Mouse (Mus musculus) liver, embryonic 14.5 days (tissue): ENCODE data around the gene Stk38. TPM values are rescaled to one million over a fixed set of nuclear protein-coding genes. Genes with fewer than 3 reads are reported as not detected.

Experiments used
- ATAC-seq: fragments of 200-750 bp; cut with Nextera tagmentation; 2 replicates; pipeline ENCODE4 v1.8.0; 2017; ENCODE audit warnings: moderate number of reproducible peaks, mild to moderate bottlenecking, moderate library complexity; ENCODE audit not compliant: insufficient read depth
- DNase-seq, 3 experiments: peaks; one replicate each; pipeline ENCODE4 v3.0.0-alpha.2; 2012 to 2013; ENCODE audit warnings: low read depth in 3 of 3, low spot score in 3 of 3
- H3K27ac ChIP-seq: fragments of 300-500 bp; sonication (generic); 2 replicates; pipeline ENCODE4 v1.5.1; 2014; ENCODE audit warnings: moderate library complexity, mild to moderate bottlenecking, control low read depth, inconsistent platforms
- H3K27me3 ChIP-seq: fragments of 300-500 bp; sonication (generic); 2 replicates; pipeline ENCODE4 v1.6.1; 2014; ENCODE audit warnings: mild to moderate bottlenecking, low read length, moderate library complexity; ENCODE audit not compliant: control insufficient read depth, insufficient read depth
- H3K36me3 ChIP-seq: fragments of 300-500 bp; sonication (generic); replicated peaks from 2 replicates; pipeline ENCODE4 v1.6.1; 2014; ENCODE audit warnings: low read depth; ENCODE audit not compliant: control insufficient read depth, insufficient read depth
- H3K4me1 ChIP-seq, 2 experiments: fragments of 200-500 bp in 1 of 2; fragments of 300-500 bp in 1 of 2; sonication (generic) in 1 of 2; replicated peaks; 2 replicates each; pipeline ENCODE4 v1.6.1; 2012 to 2014; ENCODE audit warnings: antibody characterized with exemption in 1 of 2, inconsistent platforms in 1 of 2, low read length in 1 of 2; ENCODE audit not compliant: control insufficient read depth in 2 of 2, insufficient read depth in 2 of 2
- H3K4me2 ChIP-seq: fragments of 300-500 bp; sonication (generic); 2 replicates; pipeline ENCODE4 v1.6.1; 2014; ENCODE audit warnings: low read depth, mild to moderate bottlenecking, control low read depth, moderate library complexity
- H3K4me3 ChIP-seq, 2 experiments: fragments of 200-500 bp in 1 of 2; fragments of 300-500 bp in 1 of 2; sonication (generic) in 1 of 2; 2 replicates each; pipeline ENCODE4 v1.5.1; 2012 to 2014; ENCODE audit warnings: low read depth in 2 of 2, low read length in 2 of 2, mild to moderate bottlenecking in 2 of 2, control low read depth in 1 of 2, inconsistent platforms in 1 of 2, moderate library complexity in 1 of 2; ENCODE audit not compliant: insufficient read depth in 1 of 2
- H3K9ac ChIP-seq: fragments of 300-500 bp; sonication (generic); replicated peaks from 2 replicates; pipeline ENCODE4 v1.6.1; 2014; ENCODE audit warnings: mild to moderate bottlenecking, control low read depth, moderate library complexity
- H3K9me3 ChIP-seq: fragments of 300-500 bp; sonication (generic); 2 replicates; pipeline ENCODE4 v1.6.1; 2016; ENCODE audit warnings: low read length, mixed read lengths; ENCODE audit not compliant: control insufficient read depth
- CTCF ChIP-seq: IDR thresholded peaks from 2 replicates; pipeline ENCODE4 v1.5.1; 2016; ENCODE audit warnings: antibody characterized with exemption, low read depth, control low read depth
- EP300 ChIP-seq: IDR thresholded peaks from 2 replicates; pipeline ENCODE4 v1.6.1; 2016; ENCODE audit warnings: antibody characterized with exemption, low read depth
- WGBS: fragments of 180-500 bp; shearing (Covaris S2); extraction: QIAGEN DNeasy Blood & Tissue Kit; methylation state at CpG from one replicate; pipeline ENCODE4 v1.1.7; 2014; ENCODE audit not compliant: insufficient replicate concordance; 5-methylcytosine and 5-hydroxymethylcytosine counted together
- polyA plus RNA-seq, 2 experiments: library from polyadenylated mRNA; depleted of rRNA in 1 of 2; stranded (reverse) in 1 of 2; unstranded in 1 of 2; fragments of >200 nt; fragmentation: Nextera tagmentation in 1 of 2; extraction: Ambion mirVana in 1 of 2; gene quantifications; 2 replicates each; pipeline versions ENCODE4 v1.2.1 to v1.2.3; 2012 to 2014

Stk38 gene
- polyA plus RNA-seq, 2 experiments, result 29.2 to 31.8 TPM

DNA sequence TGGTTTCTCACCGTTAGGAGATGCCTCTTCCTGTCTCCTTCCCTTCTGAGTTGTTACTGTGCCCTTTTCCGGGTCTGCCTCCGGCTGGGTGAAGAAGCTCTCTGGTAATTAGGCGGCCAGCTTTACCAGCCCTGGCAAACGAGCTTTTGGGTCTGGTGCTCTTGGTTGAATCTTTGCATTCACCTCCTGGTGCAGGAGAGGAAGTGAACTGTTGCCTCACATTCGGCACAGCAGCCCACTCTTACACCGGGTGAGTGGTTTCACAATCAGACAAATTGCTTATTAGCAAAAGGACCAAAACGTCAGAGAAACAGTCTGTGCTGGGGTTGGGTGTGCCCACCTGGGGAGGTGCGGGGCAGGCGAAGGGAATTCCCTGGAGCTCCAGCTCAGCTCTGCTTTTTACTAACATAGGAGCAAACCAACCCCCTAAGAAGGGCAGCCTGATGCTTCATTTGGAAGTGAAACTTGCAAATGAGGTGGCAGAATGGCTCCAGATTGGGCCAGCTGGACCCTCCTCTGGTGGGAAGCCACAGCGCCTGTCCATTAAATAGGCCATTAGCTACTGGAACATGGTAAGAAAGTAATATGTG, 40.7 kb downstream of the Stk38 start:
- Histone ChIP-seq H3K36me3 (peaks cover 93% of the 10 kb centered on the region), H3K27me3 (no peaks in the 10 kb centered on the region), H3K9ac (no peak overlapping the region), H3K9me3 (no peaks in the 10 kb centered on the region), H3K4me3 (no peak overlapping the region), H3K27ac (no peak overlapping the region), H3K4me2 (no peak overlapping the region), H3K4me1 (peaks cover 7% of the 10 kb centered on the region in 2 experiments)
- TF ChIP-seq CTCF (no peak), EP300 (no peak)
- WGBS, result 39% methylated on average over 11 of the region's 11 CpGs
- ATAC-seq (no peak), DNase-seq (no peak)

DNA sequence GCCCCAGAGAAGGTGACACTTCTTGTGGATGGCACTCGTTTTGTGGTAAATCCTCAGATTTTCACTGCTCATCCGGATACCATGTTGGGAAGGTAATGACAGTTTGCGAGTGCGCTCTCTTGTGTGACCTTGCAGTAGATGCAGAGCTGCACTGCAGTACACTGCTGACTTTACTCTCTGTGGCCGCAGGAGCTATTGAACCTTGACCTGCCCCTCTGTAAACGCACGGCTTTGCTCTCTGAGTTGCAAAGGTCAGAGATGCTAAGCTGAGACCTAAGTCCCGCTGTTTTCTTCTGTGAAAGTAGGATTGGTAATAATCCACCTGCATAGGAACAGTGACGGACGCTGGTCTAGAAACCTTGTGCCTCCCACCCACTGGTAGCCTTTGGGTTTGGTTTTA, 46.2 kb downstream of the Stk38 start:
- WGBS, result 83% methylated on average over 10 of the region's 10 CpGs

DNA sequence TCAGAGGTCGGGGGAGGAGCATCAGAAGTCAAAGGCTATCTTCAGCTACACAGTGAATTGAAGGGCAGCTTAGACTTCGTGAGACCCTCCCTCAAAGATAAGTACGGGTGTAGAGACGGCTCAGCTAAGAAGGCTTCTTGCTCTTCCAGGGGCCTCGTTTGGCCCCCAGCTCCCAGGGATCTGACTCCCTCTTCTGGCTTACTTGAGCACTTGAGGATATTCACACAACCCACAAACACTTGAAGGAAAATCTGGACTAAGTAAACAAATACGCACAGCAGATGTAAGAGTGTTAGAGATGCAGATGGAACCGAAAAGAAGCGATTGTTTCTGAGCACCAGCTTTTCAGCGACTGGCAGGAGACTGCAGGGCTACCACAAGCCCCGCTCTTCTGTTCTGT, 47.2 kb downstream of the Stk38 start:
- H3K9me3 ChIP-seq, result no peaks in the 10 kb centered on the region
- TF ChIP-seq EP300 (no peak), CTCF (no peak)
- ATAC-seq (no peak), DNase-seq (no peak)
- H3K36me3 ChIP-seq, result peaks cover 62% of the 10 kb centered on the region
- peaks cover 0 to 9% of the 10 kb centered on the region in 2 experiments; a peak in 2 of 4 replicates for H3K4me1 ChIP-seq
- no peak overlapping the region for H3K9ac ChIP-seq
- no peaks in the 10 kb centered on the region for H3K27me3 ChIP-seq
- no peak overlapping the region for H3K4me3 ChIP-seq
- H3K27ac ChIP-seq, result no peak overlapping the region
- H3K4me2 ChIP-seq, result no peak overlapping the region
- 65% methylated on average over 10 of the region's 10 CpGs for WGBS

More for the DNA sequence above, 46.2 kb downstream of the Stk38 start:
- Histone ChIP-seq H3K36me3 (peaks cover 72% of the 10 kb centered on the region), H3K4me1 (peaks cover 0 to 9% of the 10 kb centered on the region in 2 experiments; a peak in 2 of 4 replicates), H3K4me2 (no peak overlapping the region), H3K27ac (no peak overlapping the region), H3K27me3 (no peaks in the 10 kb centered on the region), H3K4me3 (no peak overlapping the region), H3K9me3 (no peaks in the 10 kb centered on the region), H3K9ac (no peak overlapping the region)
- TF ChIP-seq CTCF (no peak), EP300 (no peak)
- DNase-seq (no peak), ATAC-seq (0 out of 2 replicates have a peak, but pooled peaks have one; percentile 19)

DNA sequence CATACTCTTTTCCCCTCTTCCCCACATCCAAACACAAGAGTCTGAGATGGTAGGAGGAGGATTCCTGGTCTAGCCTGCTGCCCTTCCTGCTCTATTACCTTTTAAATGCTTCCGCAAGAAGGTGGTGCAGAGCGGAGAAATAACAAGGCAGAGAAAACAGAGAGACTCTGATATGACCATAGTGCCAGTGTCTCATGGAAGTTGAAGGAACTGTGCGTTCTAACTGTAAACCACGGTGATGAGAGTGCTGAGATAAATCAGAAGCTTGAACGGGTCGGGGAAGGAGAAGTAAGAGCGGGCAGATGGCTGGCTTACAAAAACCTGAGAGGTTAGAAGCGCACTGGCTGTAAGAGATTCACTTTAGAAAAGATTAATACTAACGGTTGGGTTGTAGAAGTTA, 53.4 kb downstream of the Stk38 start:
- Histone ChIP-seq H3K27ac (no peak overlapping the region), H3K4me3 (peak overlapping the region; percentile 82 to 94), H3K36me3 (peaks cover 5% of the 10 kb centered on the region), H3K4me1 (peaks cover 16 to 25% of the 10 kb centered on the region in 2 experiments), H3K9me3 (no peaks in the 10 kb centered on the region), H3K27me3 (no peaks in the 10 kb centered on the region), H3K4me2 (peak overlapping the region; percentile 83), H3K9ac (peak overlapping the region; percentile 78; the same call in 1 of the 2 replicates)
- no peak for ATAC-seq
- DNase-seq, result no peak
- 51% methylated on average over 9 of the region's 9 CpGs for WGBS
- no peak for TF ChIP-seq CTCF
- TF ChIP-seq EP300, result no peak

DNA sequence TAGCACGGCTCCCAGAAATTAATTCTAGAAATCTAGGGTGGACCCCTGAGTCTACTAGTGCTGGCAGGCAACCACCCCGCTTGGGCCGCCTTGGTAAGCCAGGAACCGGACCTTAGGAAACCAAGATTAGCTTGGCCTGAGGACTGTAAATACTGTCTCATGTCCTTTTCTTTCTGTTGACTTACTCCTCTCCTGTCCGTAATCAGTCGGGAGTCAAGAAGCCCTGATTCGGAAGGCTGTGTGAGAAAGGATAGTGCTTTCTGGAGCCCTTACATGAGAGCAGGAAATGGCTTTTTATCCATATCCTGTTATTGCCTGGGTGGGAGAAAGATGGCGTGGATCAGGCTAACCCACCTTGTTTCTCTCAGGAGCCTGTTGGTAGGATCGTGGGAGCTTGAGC, 54.5 kb downstream of the Stk38 start:
- no peak for TF ChIP-seq EP300
- no peak for TF ChIP-seq CTCF
- 2% methylated on average over 9 of the region's 9 CpGs for WGBS
- Histone ChIP-seq H3K36me3 (peaks cover 4% of the 10 kb centered on the region), H3K4me2 (peak overlapping the region; percentile 83), H3K9ac (peak overlapping the region; percentile 78), H3K27ac (peak overlapping the region; percentile 74), H3K4me1 (peaks cover 16 to 25% of the 10 kb centered on the region in 2 experiments), H3K4me3 (peak overlapping the region; percentile 82 to 94), H3K27me3 (no peaks in the 10 kb centered on the region), H3K9me3 (no peaks in the 10 kb centered on the region)
- DNase-seq (no peak), ATAC-seq (no peak)
